Mouse (Mus musculus) testis, postnatal 14 days (tissue): Measurements from ENCODE around the gene Rorb.

Experiments used
- DNase-seq: peaks from one replicate; pipeline ENCODE4 v3.0.0; 2021; ENCODE audit warnings: low spot score

Gene Rorb

GRCm38 (mm10) chr19:19110793-19111427 is at the start of gene Rorb:
Rorb (minus strand) TSS chr19:19111196.
- DNase-seq: peak; percentile 78

GRCm38 (mm10) chr19:19148847-19149246 is 37.9 kb upstream of the Rorb start:
- no peak for DNase-seq

GRCm38 (mm10) chr19:19144447-19144846 is 33.5 kb upstream of the Rorb start:
- no peak for DNase-seq

- no peak for DNase-seq
Observed at GRCm38 (mm10) chr19:19136856-19137255, 25.9 kb upstream of the Rorb start.

- no peak for DNase-seq
Observed at GRCm38 (mm10) chr19:19135838-19136237, 24.8 kb upstream of the Rorb start.

GRCm38 (mm10) chr19:19122324-19122723 is 11.3 kb upstream of the Rorb start:
- DNase-seq: no peak

- DNase-seq: no peak
Observed at GRCm38 (mm10) chr19:19112180-19112579, 1.2 kb upstream of the Rorb start.

- no peak for DNase-seq
Observed at GRCm38 (mm10) chr19:19111428-19112170, 603 bp upstream of the Rorb start.

- peak; percentile 24 for DNase-seq
Observed at GRCm38 (mm10) chr19:19110011-19110768, 806 bp downstream of the Rorb start.

GRCm38 (mm10) chr19:19108596-19109381 is 2.2 kb downstream of the Rorb start:
- DNase-seq: no peak

- DNase-seq: no peak
Observed at GRCm38 (mm10) chr19:19104581-19104980, 6.4 kb downstream of the Rorb start.

- no peak for DNase-seq
Observed at GRCm38 (mm10) chr19:19097149-19097548, 13.8 kb downstream of the Rorb start.

- peak; percentile 31 for DNase-seq
Observed at GRCm38 (mm10) chr19:19089427-19089826, 21.6 kb downstream of the Rorb start.

GRCm38 (mm10) chr19:19077880-19078279 is 33.1 kb downstream of the Rorb start:
- no peak for DNase-seq

- DNase-seq: no peak
Observed at GRCm38 (mm10) chr19:19074756-19075155, 36.2 kb downstream of the Rorb start.

- DNase-seq: no peak
Observed at GRCm38 (mm10) chr19:19058710-19059398, 52.1 kb downstream of the Rorb start.

GRCm38 (mm10) chr19:19058201-19058600 is 52.8 kb downstream of the Rorb start:
- DNase-seq: no peak

- no peak for DNase-seq
Observed at GRCm38 (mm10) chr19:19043138-19043537, 67.9 kb downstream of the Rorb start.

- no peak for DNase-seq
Observed at GRCm38 (mm10) chr19:19040800-19041199, 70.2 kb downstream of the Rorb start.

GRCm38 (mm10) chr19:19034482-19035315 is 76.3 kb downstream of the Rorb start:
- no peak for DNase-seq

- no peak for DNase-seq
Observed at GRCm38 (mm10) chr19:19033974-19034373, 77.0 kb downstream of the Rorb start.
